Mouse (Mus musculus) midbrain, embryonic 12.5 days (tissue): ENCODE results near the gene Pcnt. TPM values are rescaled to one million over a fixed set of nuclear protein-coding genes. Genes with fewer than 3 reads are reported as not detected.

ENCODE experiments used
- polyA plus RNA-seq: library from polyadenylated mRNA; unstranded; fragments of >200 nt; fragmentation: Nextera tagmentation; extraction: Ambion mirVana; gene quantifications from 2 replicates; pipeline ENCODE4 v1.2.1, GENCODE M21; 2016

The Pcnt gene
- polyA plus RNA-seq, 1 experiment from 2014 or later: 19.7 TPM

Other genes with a start within 250 kb of the Pcnt start
- gene Prmt2, start 204.9 kb downstream of the Pcnt start, polyA plus RNA-seq: 131 and 139 TPM in 2 replicates
- 0.35 and 0.98 TPM in 2 replicates for gene S100b, start 188.9 kb downstream of the Pcnt start, polyA plus RNA-seq
- gene Dip2a, start 97.5 kb downstream of the Pcnt start, polyA plus RNA-seq: 13.5 and 15.6 TPM in 2 replicates
- not detected in 2 replicates for gene AC141477.1, start 2.3 kb downstream of the Pcnt start, polyA plus RNA-seq
- gene 2610028H24Rik, start 6.3 kb upstream of the Pcnt start, polyA plus RNA-seq: not detected in 2 replicates
- 81.7 and 86.9 TPM in 2 replicates for gene Mcm3ap, start 26.1 kb upstream of the Pcnt start, polyA plus RNA-seq
- gene Ybey, start 26.3 kb upstream of the Pcnt start, polyA plus RNA-seq: 9.2 and 9.3 TPM in 2 replicates
- gene Lss, start 88.8 kb upstream of the Pcnt start, polyA plus RNA-seq: 58.2 and 61.2 TPM in 2 replicates
- gene Spatc1l, start 119.5 kb upstream of the Pcnt start, polyA plus RNA-seq: 0.41 TPM in 1 of 2 replicates, not detected in the other
- not detected in 2 replicates for gene Ftcd, start 132.9 kb upstream of the Pcnt start, polyA plus RNA-seq
- 31.7 and 40.1 TPM in 2 replicates for gene Col6a2, start 180.8 kb upstream of the Pcnt start, polyA plus RNA-seq